Mouse (Mus musculus): ENCODE measurements at regions not wholly inside any gene's neighbourhood (a gene's known extent, or its start where the extent isn't known, plus 50 kb on each side); places are given as distances from the start of the nearest gene placed in this dataset.

- no peak overlapping the region for H3K4me3 ChIP-seq (ENCODE audit: low read depth, low read length)
- ATAC-seq (ENCODE audit: low FRiP score) = no peak
- no peaks in the 10 kb centered on the region for H3K4me1 ChIP-seq (ENCODE audit: control insufficient read depth, insufficient read depth, low read length)
- no peak overlapping the region for H3K4me2 ChIP-seq
- 87% methylated on average over 12 of the region's 12 CpGs for WGBS
- no peak overlapping the region for H3K9ac ChIP-seq (ENCODE audit: low read length)
- H3K9me3 ChIP-seq (ENCODE audit: control insufficient read depth, low read length) = no peaks in the 10 kb centered on the region
- no peak for DNase-seq (ENCODE audit: low spot score, missing footprints)
- no peak overlapping the region for H3K27ac ChIP-seq (ENCODE audit: low read depth, low read length)
- H3K36me3 ChIP-seq (ENCODE audit: control insufficient read depth, insufficient read depth, low read length) = no peaks in the 10 kb centered on the region
- no peaks in the 10 kb centered on the region for H3K27me3 ChIP-seq (ENCODE audit: control insufficient read depth, insufficient read depth, low read length)
Measured at GRCm38 (mm10) chr1:151287451-151287850, 56.8 kb upstream of the Ivns1abp start.

GRCm38 (mm10) chr1:151289061-151289460 is 55.2 kb upstream of the Ivns1abp start:
- ATAC-seq (ENCODE audit: low FRiP score) = no peak
- H3K9ac ChIP-seq (ENCODE audit: low read length) = no peak overlapping the region
- H3K27me3 ChIP-seq (ENCODE audit: control insufficient read depth, insufficient read depth, low read length) = no peaks in the 10 kb centered on the region

GRCm38 (mm10) chr1:151289493-151290258 is 54.6 kb upstream of the Ivns1abp start:
- H3K4me2 ChIP-seq = no peak overlapping the region
- no peak overlapping the region for H3K4me3 ChIP-seq (ENCODE audit: low read depth, low read length)
- 80% methylated on average over 13 of the region's 13 CpGs for WGBS
- no peak overlapping the region for H3K9ac ChIP-seq (ENCODE audit: low read length)
- DNase-seq (ENCODE audit: low spot score, missing footprints) = no peak
- H3K4me1 ChIP-seq (ENCODE audit: control insufficient read depth, insufficient read depth, low read length) = no peaks in the 10 kb centered on the region
- no peaks in the 10 kb centered on the region for H3K9me3 ChIP-seq (ENCODE audit: control insufficient read depth, low read length)
- no peaks in the 10 kb centered on the region for H3K27me3 ChIP-seq (ENCODE audit: control insufficient read depth, insufficient read depth, low read length)
- no peaks in the 10 kb centered on the region for H3K36me3 ChIP-seq (ENCODE audit: control insufficient read depth, insufficient read depth, low read length)
- ATAC-seq (ENCODE audit: low FRiP score) = no peak
- no peak overlapping the region for H3K27ac ChIP-seq (ENCODE audit: low read depth, low read length)

More at GRCm38 (mm10) chr1:151289061-151289460, 55.2 kb upstream of the Ivns1abp start:
- DNase-seq (ENCODE audit: low spot score, missing footprints) = no peak
- Histone ChIP-seq H3K4me2 (no peak overlapping the region), H3K4me3 (ENCODE audit: low read depth, low read length) (no peak overlapping the region), H3K27ac (ENCODE audit: low read depth, low read length) (no peak overlapping the region), H3K36me3 (ENCODE audit: control insufficient read depth, insufficient read depth, low read length) (no peaks in the 10 kb centered on the region), H3K4me1 (ENCODE audit: control insufficient read depth, insufficient read depth, low read length) (no peaks in the 10 kb centered on the region), H3K9me3 (ENCODE audit: control insufficient read depth, low read length) (no peaks in the 10 kb centered on the region)
- 89% methylated on average over 7 of the region's 7 CpGs for WGBS

GRCm38 (mm10) chr1:151293311-151294050 is 50.8 kb upstream of the Ivns1abp start:
- H3K27me3 ChIP-seq (ENCODE audit: control insufficient read depth, insufficient read depth, low read length) = no peaks in the 10 kb centered on the region
- H3K4me2 ChIP-seq = no peak overlapping the region
- no peaks in the 10 kb centered on the region for H3K9me3 ChIP-seq (ENCODE audit: control insufficient read depth, low read length)
- WGBS = 69% methylated on average over 9 of the region's 9 CpGs
- no peak for ATAC-seq (ENCODE audit: low FRiP score)
- H3K9ac ChIP-seq (ENCODE audit: low read length) = no peak overlapping the region
- no peaks in the 10 kb centered on the region for H3K36me3 ChIP-seq (ENCODE audit: control insufficient read depth, insufficient read depth, low read length)
- no peak for DNase-seq (ENCODE audit: low spot score, missing footprints)
- H3K4me3 ChIP-seq (ENCODE audit: low read depth, low read length) = no peak overlapping the region
- no peaks in the 10 kb centered on the region for H3K4me1 ChIP-seq (ENCODE audit: control insufficient read depth, insufficient read depth, low read length)
- no peak overlapping the region for H3K27ac ChIP-seq (ENCODE audit: low read depth, low read length)

Data from midbrain, embryonic 11.5 days (tissue).